Mouse (Mus musculus) embryonic fibroblast, embryonic 13.5 days (primary cell): ENCODE results near the gene Cdh23.

Experiments used
- CTCF ChIP-seq: IDR thresholded peaks from 2 replicates; pipeline ENCODE4 v1.5.1; 2011; ENCODE audit warnings: mild to moderate bottlenecking, control low read depth, low read length, moderate library complexity, borderline replicate concordance; ENCODE audit not compliant: insufficient read depth
- POLR2A ChIP-seq: IDR thresholded peaks from 2 replicates; pipeline ENCODE4 v1.6.1; 2011; ENCODE audit warnings: low read depth, mild to moderate bottlenecking, control low read depth, low read length, moderate library complexity

DNA sequence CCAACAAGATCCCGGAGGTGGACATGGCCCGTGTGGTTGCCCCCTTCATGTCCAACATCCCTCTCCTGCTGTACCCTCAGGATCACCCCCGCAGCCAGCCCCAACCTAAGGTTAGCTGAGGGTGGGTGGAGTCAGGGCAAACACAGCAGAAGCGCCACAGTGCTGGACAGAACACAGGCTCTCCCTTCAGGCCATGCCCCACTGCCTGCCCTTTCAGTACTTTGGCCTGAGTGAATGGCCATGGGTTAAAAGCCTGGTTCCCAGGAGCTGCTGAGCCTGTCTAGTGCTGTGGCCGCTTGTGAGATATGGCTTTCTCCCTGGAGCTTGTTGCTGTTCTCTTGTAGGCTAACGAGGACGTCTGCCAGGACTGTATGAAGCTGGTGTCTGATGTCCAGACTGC, 401.7 kb downstream of the Cdh23 start:
- TF ChIP-seq CTCF (no peak), POLR2A (no peak)
